Mouse (Mus musculus): ENCODE data around the gene Def8.

DNA sequence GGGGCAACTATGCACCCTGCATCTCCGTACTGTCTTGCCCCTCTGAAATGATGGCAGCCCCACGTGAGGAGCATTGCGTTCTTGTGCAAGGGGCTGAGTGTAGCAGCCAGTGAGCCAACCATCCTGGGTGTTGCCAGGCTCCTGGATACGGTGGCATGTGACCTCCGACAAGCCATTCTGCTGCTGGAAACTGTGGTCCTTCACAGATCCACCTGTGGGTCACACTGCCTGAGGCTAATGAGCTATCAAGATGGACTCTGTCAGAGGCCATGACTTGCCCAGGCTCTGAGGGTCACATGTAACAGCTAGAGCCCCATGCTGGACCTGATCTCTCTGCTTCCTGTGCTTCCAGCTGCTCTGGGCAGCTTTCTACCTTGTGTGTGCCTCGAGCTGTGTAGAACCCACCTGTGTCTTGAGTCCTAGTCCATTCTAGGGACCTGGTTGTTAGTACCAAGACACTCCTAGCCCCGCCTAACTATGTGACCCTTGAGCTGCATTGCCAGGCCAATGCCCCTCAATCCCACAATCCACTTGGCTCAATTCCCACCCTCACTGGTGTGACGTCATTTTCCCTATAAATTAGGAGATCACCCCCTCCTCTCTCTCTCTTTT, 6.3 kb upstream of the Def8 start:
- no peak for TF ChIP-seq CTCF (IDR thresholded peaks at IDR 0.05; ENCODE audit: low read depth, low read length)
- no peak for TF ChIP-seq EP300 (IDR thresholded peaks at IDR 0.05; ENCODE audit: insufficient read depth, low read depth, low read length)

All from ES-Bruce4 (cell line).